Mouse (Mus musculus) lung, postnatal 0 days (tissue): ENCODE data around the gene Myl12a.

Source experiments
- CTCF ChIP-seq: IDR thresholded peaks from 2 replicates; pipeline ENCODE4 v1.5.1; 2016; ENCODE audit warnings: antibody characterized with exemption, mild to moderate bottlenecking
- EP300 ChIP-seq: IDR thresholded peaks from 2 replicates; pipeline ENCODE4 v1.6.1; 2016; ENCODE audit warnings: antibody characterized with exemption, mild to moderate bottlenecking, control low read depth

DNA sequence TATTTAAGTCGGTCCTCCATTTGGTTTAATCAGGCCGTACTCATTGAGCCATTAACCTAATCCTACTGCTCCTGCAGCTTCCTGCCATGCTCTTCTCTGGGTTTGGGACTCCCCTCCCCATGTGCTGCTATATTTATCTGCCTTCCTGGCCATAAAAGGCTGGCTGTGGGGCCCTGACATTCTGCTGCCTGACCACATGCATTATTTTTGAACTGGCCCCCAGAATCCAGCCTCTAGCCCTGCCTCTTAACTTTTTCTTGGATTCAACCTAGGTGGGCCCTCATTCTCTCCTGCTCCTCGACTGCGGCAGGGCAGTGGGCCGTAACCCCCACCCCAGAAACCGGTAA, 16.6 kb upstream of the Myl12a start:
- TF ChIP-seq CTCF (no peak), EP300 (no peak)
